Mouse (Mus musculus) 3T3-L1 (cell line): ENCODE results near the gene Plekhh2.

Source experiments
- DNase-seq: peaks from one replicate; pipeline ENCODE4 v3.0.0-alpha.2; 2015; ENCODE audit warnings: low read depth, low spot score

The Plekhh2 gene

DNA sequence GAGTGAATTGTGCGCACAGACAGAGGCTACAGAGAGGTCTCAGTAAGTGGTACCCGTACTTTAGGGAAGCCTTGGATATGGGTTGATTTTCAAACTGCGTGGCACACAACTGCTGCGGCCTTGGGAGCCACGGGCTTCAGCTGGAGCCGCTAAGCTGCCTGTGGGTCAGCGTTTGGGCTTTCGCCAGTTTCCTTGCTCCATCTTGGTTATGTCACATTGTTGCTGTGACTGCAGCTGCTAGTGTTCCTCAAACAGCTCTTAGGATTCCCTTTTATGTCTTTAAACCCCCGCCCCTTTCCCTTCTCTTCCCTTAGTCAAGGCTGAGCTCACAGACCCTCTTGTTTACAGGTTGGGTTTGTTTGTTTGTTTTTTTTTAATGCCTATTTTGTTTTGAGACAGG lies 61.6 kb downstream of the Plekhh2 start:
- DNase-seq = no peak

DNA sequence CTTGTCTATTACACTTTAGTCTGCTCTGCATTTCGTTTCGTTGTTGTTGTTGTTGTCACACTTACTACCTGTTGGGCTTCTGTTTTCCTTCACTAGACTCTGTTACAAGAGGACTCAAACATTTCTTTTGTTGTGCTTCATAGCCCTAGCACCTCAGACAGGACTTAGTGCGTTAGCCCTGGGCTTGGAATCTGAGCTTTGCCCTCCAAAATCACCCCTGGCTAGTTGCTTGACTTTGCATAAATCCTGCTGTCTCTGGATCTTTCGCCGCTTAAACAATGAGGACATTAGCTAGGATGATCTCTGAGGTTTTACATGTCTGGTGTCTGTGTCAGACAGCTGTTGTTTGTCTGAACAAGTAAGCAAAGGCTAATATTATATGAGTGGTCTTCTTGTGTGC lies 62.2 kb downstream of the Plekhh2 start:
- no peak for DNase-seq

DNA sequence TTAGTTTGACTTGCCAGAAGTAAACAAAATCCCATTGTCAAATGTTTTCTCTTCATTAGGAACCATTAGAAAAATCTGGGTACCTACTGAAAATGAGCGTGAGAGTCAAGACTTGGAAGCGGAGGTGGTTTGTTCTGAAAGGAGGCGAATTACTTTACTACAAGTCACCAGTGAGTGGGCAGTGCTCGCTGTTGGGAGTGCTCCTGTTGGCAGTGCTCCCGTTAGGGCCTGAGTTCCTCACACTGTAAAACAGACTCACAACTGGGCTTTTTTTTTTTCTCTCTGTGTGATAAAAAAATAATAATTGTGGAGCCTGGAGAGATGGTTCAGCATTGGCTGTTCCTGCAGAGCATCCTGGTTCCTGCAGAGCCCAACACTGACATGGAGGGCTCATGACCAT lies 63.4 kb downstream of the Plekhh2 start:
- no peak for DNase-seq

DNA sequence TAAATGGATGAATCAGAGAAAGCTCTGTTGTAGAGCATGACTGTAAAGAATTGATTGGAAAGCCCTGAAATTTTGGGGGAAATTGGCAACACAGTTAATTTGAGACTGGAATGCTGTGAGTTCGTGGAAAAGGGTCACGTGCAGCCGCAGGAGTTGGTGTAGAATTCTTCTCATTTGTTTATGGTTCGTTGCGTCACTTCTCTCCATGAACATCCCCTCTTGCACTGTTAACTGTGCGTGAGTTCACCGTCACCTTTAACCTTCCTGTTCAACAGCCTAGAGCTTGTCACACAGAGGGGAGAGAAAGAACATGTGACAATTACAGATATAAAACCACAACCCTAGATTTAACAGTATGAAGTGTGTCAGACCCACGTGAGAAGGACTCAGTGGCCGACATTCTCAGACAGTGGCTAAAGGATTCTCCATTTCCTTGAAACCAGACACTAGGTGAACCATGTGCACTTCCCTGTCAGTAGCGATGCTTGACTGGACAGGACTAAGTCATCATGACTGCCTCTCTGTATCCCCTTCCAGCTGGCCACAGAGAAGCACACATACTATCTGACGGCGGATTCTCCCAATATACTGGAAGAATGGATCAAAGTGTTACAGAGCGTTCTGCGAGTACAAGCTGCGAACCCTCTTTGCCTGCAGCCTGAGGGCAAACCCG lies 65.1 kb downstream of the Plekhh2 start:
- no peak for DNase-seq

DNA sequence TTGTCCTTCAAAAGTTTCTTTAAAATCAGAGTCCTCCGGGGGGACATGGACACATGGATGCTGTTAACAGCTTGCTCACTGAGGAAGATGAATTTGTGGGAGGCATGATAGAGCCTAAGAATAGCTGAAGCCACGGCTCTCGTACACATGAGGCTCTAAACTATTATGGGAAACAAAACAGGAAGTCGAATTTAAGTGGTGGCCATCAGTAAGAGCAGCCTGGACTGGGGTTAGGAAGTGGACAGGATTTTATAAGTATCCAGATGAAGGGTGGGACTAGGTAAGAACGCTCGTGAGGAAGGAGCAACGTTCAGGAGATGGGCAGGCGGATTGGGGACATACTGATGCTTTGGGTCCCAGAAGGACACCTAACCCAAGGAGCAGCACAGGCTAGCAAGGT lies 67.6 kb downstream of the Plekhh2 start:
- DNase-seq = no peak

DNA sequence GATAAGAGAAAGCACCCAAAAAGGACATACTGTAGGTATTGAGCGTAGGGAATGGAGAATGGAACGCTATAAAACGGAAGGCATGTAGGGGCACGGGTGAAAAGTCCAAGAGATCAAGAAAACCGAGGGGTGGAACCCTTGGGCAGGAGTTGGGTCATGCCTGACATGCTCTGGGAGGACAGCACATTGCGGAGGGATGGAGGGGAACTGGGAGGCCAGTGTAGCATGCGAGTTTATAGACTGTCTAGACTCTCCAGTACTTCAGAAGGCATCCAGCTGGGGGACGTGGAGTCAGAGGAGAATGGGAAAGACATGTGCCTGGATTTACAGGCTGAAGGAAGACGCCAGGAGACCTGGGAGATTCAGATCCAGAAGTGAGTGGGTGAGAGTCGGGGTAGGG lies 68.1 kb downstream of the Plekhh2 start:
- no peak for DNase-seq

DNA sequence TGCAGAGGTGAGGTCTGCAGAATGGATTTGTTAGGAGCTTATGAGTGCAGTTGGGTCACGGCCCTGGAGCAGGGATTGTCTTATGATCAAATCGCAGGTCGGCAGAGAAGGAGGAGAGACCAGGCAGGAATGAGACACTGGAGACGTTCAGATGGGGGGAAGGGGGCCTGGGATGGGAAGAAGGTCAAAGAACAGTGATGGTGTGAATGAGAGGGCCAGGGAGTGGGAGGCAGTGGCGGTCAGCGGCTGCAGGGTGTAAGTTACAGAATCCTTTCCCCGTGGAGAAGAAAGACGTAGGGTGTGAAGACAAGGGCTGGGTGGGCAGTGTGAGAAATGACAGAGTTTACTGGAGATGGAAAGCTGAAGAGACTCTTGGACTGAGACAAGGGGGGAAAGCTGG lies 69.1 kb downstream of the Plekhh2 start:
- DNase-seq = no peak

DNA sequence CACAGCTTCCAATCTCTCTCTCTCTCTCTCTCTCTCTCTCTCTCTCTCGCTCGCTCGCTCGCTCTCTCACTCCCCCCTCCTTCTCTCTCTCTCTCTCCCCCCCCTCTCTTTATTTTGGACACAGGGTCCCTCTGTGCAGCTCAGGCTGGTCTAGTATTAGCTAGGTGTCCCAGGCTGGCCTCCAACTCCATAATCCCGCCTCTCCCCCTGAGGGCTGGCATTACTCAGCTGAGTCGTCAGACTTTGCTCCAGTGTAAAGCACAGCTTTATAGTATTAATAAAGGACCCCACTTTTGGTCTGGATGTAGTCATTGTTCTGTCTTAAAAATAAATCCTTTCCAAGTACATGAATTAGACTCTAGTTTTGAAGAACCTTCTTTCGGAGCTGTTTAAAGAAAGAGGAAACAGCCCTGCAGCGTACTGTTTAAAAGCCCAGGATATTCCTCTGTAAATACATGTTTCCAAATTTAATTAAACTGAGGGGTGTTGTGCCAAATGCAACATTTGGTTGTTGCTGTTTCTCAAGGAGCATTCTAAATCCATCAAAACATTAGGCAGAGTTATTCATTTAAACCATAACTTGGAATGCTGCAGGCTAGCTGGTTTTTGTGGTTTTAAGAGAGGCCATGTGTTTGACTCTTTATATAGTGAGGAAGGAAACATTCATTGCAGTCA lies 70.2 kb downstream of the Plekhh2 start:
- peak; percentile 44 for DNase-seq

DNA sequence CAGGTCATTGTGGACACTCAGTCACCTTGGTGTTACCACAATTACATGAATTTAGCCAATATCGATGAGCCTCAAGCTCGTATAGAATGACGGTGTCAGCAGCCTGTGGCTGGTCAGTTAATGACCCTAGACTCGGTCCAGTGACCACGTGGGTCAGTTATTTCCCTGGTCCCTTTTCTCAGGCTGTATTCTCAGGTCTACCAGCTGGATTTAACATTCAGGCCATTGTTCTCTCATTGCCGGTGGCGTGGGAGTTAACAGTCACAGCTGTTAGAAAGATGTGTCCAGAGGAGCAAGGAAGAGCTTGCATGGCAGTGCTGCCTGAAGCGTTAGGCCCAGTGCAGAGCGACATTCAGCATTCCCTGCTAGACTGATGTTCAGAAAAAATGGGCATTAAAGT lies 72.4 kb downstream of the Plekhh2 start:
- no peak for DNase-seq

DNA sequence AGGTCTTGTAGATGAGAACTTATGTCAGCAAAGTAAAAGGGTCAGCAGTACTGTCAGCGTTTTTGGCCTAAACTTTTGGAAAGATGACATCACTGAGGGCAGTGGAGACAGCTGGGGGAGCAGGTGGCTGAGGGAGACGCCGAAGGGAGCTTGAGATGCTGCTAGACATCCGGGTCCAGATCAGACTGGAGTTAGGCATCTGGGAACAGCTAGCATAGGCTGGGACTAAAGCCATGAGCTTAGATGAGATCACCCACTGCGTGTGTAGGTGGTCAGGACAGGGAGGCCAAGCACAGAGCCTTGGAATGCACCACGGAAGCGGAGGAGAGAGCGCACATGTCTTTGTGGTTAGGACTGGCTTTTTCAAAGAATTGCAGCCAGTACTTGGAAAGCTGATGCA lies 73.4 kb downstream of the Plekhh2 start:
- peak; percentile 92 for DNase-seq

DNA sequence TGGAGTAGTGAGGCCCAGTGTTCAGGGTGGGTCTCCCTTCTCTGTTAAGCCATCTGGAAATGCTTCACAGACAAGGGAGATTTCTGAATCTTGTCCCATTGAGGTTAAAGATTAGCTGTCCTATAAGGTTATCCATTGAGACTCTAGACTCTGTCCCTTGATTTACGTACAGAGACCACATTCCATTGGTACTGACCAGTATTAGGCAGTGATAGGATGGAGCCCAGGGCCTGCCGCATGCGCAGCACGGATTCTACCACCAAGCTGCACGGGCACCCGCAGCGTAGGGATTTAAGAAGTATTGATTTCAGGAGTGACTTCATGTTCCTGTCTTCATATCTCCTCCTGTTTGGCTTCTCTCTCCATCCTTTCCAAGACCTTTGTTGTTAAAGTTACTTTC lies 78.4 kb downstream of the Plekhh2 start:
- DNase-seq = no peak

DNA sequence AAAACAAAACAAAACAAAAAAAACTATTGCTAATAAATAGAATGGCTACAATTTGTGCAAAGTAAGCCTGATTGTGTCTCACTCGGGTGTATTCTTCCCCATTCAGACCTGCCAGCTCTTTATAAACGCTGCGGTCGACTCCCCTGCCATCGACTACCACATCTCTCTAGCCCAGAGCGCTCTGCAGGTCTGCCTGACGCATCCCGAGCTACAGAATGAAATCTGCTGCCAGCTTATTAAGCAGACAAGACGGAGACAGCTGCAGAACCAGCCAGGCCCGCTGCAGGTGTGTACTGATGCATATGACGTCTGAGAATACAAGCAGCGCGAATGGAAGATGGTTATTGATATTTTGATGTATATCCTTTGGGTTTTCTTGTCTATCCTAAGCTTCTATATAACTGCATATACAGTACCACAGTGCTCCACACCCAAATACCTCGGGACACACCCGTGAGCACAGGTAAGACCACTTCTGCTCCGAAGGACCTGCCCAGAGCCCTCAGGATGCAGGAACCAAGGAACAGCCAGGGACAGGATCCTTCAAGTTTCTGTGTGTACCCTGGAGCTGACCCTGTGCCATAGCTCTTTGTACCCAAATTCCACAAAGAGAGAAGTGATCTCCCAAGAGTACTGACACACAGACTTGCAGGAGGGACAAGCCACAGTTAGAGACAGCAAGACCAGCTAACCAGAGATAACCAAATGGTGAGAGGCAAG lies 79.9 kb downstream of the Plekhh2 start:
- DNase-seq = no peak

DNA sequence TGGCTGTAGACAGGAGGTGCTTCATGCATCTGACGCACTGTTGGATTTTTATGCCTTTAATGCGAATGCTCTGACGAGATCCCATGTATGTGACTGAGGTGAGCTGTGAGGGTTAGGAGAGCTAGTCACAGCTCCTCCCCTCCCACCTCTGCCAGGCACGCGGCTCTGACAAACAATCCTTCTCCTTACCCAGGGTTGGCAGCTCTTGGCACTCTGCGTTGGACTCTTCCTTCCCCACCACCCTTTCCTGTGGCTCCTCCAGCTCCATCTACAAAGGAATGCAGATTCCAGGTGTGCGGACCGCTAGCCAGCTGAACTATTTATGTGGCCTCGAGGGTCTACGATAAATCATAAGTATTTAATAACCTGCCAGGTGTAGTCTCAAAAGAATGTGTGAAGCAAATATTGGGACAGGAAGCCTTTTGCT lies 84.3 kb downstream of the Plekhh2 start:
- no peak for DNase-seq

DNA sequence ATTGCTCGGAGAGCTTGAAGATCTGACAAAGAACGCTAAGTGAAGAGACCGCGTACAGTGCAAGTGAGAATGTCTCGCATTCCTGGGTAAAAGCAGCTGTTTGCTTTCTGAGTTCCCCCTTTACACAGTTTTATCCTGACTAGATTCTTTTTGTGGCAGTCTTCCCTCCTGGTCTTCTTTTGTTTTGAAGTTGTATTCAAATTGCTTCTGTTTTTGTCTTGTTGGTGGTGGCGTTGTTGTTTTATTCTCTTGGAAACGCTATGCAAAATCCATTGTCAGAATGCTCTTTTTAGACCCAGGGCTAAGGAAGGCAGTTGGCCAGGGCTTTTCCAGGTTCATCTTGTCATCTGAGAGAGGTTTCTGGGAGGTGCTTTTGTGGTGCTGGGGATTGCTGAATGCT lies 84.8 kb downstream of the Plekhh2 start:
- DNase-seq = no peak

DNA sequence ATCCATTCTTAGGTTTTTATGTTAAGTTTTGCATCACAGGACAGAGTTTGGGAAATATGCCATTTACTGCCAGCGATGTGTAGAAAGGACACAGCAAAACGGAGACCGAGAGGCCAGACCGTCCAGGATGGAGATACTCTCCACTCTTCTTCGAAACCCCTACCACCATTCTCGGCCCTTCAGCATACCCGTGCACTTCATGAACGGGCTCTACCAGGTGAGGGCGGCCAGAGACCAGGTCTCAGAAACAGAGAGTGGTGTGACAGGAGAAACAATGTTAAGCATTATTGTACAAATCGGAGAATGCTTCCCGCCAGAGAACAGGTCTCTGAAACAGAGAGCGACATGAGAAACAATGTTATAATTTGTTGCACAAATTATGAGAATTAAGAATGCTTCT lies 86.2 kb downstream of the Plekhh2 start:
- no peak for DNase-seq

DNA sequence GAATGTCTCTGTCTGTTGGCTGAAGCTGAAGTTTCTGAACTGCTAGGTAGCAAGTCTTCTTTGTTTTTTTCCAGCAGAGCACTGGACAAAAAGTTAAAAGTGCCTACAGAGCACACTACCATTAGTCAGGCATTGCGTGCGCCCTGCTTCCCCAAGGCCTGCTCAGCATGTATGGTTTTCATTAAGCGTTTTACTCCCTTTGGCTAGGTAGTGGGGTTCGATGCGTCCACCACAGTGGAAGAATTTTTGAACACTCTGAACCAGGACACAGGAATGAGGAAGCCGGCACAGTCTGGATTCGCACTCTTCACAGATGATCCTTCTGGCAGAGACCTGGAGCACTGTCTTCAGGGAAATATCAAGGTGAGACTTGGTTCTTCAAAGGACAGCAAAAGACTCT lies 87.2 kb downstream of the Plekhh2 start:
- DNase-seq = no peak

DNA sequence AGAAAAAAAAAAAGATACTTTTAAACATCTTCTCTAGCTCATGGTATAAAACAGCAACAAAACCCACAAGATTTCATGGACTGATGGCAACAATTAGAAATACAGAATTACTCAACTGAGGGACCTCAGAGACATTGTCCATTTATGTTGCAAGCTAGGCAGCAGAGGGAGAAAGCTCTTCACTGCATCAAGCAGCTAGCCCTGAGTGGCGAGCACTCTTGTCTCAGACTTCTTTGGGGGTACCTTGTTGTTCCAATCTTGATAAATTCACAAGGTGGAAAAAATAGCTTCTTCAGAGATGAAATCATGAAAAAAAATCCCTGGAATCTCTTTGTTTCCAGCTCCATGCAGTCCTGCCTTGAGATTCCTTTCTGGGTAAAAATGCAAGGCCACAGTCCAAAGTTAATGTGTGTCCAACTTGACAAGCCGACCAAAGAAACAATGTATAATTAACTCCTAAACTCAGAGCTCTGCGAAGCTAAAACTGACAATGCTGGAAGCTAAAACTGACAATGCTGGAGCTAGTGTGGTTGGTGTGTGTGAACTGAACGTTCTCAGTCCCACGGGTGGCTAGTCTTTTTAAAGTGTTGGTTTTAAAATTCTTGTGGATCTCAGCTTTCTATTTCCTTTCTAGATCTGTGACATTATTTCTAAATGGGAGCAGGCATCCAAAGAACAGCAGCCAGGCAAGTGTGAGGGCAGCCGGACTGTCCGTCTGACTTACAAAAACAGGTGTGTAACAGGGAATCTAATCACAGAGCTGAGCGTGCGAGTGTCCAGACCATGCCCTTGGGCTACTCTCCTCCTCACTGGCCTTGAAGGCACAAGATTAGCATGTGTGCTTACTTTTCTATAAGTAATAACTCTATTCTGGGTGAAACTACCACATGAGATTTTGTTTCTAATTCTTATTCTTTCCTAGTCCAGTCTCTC lies 88.6 kb downstream of the Plekhh2 start:
- DNase-seq = no peak

DNA sequence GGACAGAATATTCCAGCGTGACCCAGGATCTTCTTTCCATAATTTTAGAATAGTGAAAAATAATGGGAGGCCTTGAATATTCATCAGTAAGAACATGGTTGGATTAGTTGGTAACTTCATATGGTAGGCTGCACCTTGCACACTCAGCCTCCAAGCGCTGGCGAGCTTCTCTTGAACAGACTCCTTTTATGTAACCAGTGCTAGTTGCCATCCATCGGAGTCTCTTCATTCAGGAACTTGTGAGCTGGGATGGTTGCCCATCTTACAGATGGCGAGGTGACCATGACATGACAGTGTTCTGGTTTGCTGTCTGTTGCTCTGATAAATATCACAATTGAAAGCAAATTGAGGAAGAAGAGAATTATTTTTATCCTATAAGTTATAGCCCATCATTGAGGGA lies 90.1 kb downstream of the Plekhh2 start:
- DNase-seq = no peak

DNA sequence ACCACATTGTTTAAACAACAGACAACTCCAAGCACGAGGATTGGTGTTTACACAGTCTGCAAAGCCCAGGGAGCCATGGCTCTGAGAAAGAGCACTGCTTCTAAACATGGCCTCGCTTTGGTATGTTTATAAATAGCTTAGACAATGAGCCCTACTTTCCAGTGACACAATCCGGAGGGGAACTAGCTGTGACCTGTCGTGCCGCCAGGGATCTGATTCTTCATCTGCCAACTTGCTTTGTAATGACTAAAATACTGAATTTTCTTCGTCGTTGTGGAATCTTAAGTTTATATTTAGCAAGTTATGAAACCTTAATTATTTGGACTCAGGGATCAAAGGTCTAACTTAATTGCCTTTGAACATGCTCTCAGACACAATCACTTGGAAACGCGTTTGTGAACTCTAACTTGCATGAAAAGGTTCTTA lies 91.5 kb downstream of the Plekhh2 start:
- no peak for DNase-seq

DNA sequence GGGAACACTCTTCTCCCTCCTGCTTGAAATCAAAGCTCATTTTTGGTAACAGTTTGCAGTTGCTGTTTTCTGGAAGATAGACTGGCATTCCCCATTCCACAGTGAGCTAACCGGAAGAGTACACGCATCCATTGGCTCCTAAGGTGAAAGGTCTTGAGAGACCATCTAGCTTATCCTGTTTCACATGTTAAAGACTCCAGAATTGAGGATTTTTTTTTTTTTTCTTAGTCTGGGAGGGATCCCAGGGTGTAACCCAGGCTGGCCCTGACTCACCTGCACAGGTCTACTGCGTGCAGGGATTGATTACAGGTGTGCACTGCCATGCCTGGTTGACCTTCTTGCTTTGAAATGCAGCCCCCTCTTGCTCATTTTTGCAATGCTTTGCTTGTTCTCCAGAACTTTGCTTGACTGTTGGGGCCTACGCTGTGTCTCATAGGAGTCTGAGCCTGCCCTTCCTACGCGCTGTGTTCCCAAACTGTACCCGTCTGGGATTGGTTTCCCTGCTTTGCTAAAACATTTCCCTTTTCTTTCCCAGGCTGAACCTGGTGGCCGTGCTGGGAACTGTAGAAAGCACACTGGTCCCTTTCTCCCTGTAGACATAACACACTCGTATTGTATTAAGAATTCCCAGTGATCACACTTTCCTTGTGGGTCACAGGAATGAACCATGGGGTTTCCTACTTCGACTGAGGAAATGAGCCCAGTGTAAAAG lies 92.2 kb downstream of the Plekhh2 start:
- no peak for DNase-seq

DNA sequence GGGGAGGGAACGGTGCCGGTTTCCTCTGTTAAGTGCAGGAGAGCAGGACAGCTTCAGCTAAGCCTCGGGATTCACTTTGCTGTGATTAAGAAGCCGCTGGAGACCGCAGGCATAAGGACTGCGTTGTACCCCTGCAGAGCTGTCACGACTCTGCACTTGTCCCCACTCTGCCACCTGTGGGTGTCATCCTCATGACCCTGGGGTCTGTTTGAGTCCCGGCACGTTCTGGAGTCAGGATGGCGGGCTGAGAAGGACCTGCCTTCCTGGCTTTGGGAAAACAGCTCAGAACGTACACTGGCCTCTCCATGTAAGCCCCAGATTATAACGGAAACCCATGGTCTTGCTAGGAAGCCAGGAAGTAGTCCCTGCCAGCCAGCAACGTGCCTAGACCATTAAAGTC lies 95.3 kb downstream of the Plekhh2 start:
- no peak for DNase-seq
